Mouse (Mus musculus): ENCODE data around the gene Tnpo1. TPM values are rescaled to one million over a fixed set of nuclear protein-coding genes. Genes with fewer than 3 reads are reported as not detected.

Gene Tnpo1
- polyA plus RNA-seq, 1 experiment from 2014 or later = 53.9 TPM

Other genes starting within 250 kb of the Tnpo1 start
- not detected in 2 replicates for gene Tmem171, start 231.6 kb downstream of the Tnpo1 start, polyA plus RNA-seq (2015; fragmentation: Nextera tagmentation; extraction: Ambion mirVana)
- gene Fcho2, start 110.9 kb downstream of the Tnpo1 start, polyA plus RNA-seq (2015; fragmentation: Nextera tagmentation; extraction: Ambion mirVana) = 24.4 and 26.1 TPM in 2 replicates
- not detected in 2 replicates for gene 1700024P04Rik, start 58.2 kb upstream of the Tnpo1 start, polyA plus RNA-seq (2015; fragmentation: Nextera tagmentation; extraction: Ambion mirVana)